ENCODE assay signal across 8 mouse cellular contexts in the genomic region with DNA sequence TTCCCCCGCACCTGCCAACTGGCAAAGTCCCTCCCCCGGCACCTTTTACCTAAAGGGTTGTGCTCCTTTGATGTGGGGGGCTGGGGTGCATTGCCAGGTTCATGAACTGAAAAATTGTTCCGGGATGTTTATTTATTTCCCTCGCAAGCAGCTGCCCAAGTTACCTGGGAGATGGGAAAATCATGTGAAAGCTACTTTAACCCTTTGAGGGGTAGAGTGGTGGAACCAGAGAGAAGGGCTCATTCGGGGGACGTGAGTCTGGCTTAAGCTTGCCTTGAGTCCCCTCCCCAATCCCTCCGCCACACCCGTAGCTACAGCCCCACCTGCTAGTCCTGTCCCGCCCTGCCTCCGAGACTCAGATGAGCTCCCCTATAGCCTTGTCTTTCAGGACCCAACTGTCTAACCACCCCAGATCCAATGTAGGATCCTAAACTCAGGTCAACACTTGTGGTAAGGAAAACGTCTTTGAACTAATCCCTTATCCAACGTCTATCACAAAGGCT. TPM values are rescaled to one million over a fixed set of nuclear protein-coding genes. Genes with fewer than 3 reads are reported as not detected.
DNase-seq lines count a peak whose midpoint lies in the region; ATAC-seq lines count a peak whose summit lies in the region.

No protein-coding gene starts in this region.

- peak overlapping the region; percentile 88 for H3K4me2 ChIP-seq in heart, embryonic 16.5 days (ENCODE audit: low read depth, low read length)
- H3K4me2 ChIP-seq in intestine, embryonic 16.5 days (ENCODE audit: low read depth, low read length): peak overlapping the region; percentile 81

- no peaks in the 10 kb centered on the region for H3K9me3 ChIP-seq in heart, embryonic 16.5 days (replicated peaks; ENCODE audit: control insufficient read depth, low read length)
- H3K9me3 ChIP-seq in intestine, embryonic 16.5 days (ENCODE audit: control insufficient read depth, low read length): no peaks in the 10 kb centered on the region

- peaks cover 30% of the 10 kb centered on the region for H3K4me1 ChIP-seq in heart, embryonic 16.5 days (ENCODE audit: control insufficient read depth, insufficient read depth, low read length)
- H3K4me1 ChIP-seq in intestine, embryonic 16.5 days (ENCODE audit: control insufficient read depth, insufficient read depth, low read length): peaks cover 33% of the 10 kb centered on the region

- H3K27ac ChIP-seq in heart, embryonic 16.5 days (ENCODE audit: low read length): peak overlapping the region; percentile 99
- H3K27ac ChIP-seq in intestine, embryonic 16.5 days (ENCODE audit: low read length): peak overlapping the region; percentile 94

- WGBS in heart, embryonic 16.5 days: 10% methylated on average over 12 of the region's 12 CpGs
- WGBS in intestine, embryonic 16.5 days: 4% methylated on average over 12 of the region's 12 CpGs

- H3K27me3 ChIP-seq in heart, embryonic 16.5 days (ENCODE audit: control insufficient read depth, insufficient read depth, low read length): no peaks in the 10 kb centered on the region
- H3K27me3 ChIP-seq in intestine, embryonic 16.5 days (replicated peaks; ENCODE audit: control insufficient read depth, insufficient read depth, low read length): no peaks in the 10 kb centered on the region

- H3K36me3 ChIP-seq in heart, embryonic 16.5 days (ENCODE audit: control insufficient read depth, insufficient read depth): no peaks in the 10 kb centered on the region
- no peaks in the 10 kb centered on the region for H3K36me3 ChIP-seq in intestine, embryonic 16.5 days (ENCODE audit: control insufficient read depth, insufficient read depth, low read length)

- intact Hi-C loops in heart, postnatal 36 days (cut with DNase I): no loop called here

- peak overlapping the region; percentile 94 for H3K4me3 ChIP-seq in heart, embryonic 16.5 days (ENCODE audit: low read length)
- H3K4me3 ChIP-seq in intestine, embryonic 16.5 days (ENCODE audit: low read length): peak overlapping the region; percentile 79

- DNase-seq in heart, postnatal 36 days: no peak
- peak; percentile 57 for DNase-seq in embryo, embryonic 9.5 days (ENCODE audit: extremely low spot score)
- peak; percentile 39 for DNase-seq in neural tube, embryonic 10.5 days (ENCODE audit: extremely low spot score, low spot score)
- DNase-seq in gastrocnemius, postnatal 10 days: no peak
- no peak for DNase-seq in testis, postnatal 14 days (ENCODE audit: low spot score)
- no peak for DNase-seq in ovary, postnatal 36 days (ENCODE audit: low spot score)

- ATAC-seq in heart, embryonic 16.5 days (replicated peaks; ENCODE audit: extremely low read depth, insufficient read depth, low FRiP score): no peak
- peak; percentile 19 for ATAC-seq in intestine, embryonic 16.5 days

- H3K9ac ChIP-seq in heart, embryonic 16.5 days (ENCODE audit: low read length): peak overlapping the region; percentile 98
- peak overlapping the region; percentile 90 for H3K9ac ChIP-seq in intestine, embryonic 16.5 days (ENCODE audit: low read depth, low read length)

RNA-seq across cellular contexts. Expression of a gene that starts 0.3 kb away (rescaled TPM):
- 39.0 and 47.1 TPM in 2 replicates for polyA plus RNA-seq in heart, embryonic 16.5 days (2015; fragmentation: Nextera tagmentation; extraction: Ambion mirVana)
- total RNA-seq in heart, postnatal 36 days (2021): 100 to 1,000 TPM; 207 TPM
- 17.1 and 18.8 TPM in 2 replicates for polyA plus RNA-seq in intestine, embryonic 16.5 days (2015; fragmentation: Nextera tagmentation; extraction: Ambion mirVana)
- total RNA-seq in gastrocnemius, postnatal 10 days (2021): 10 to 100 TPM; 39.9 to 45.3 TPM

RNA-seq across cellular contexts. Expression of a gene that starts 20.5 kb away (rescaled TPM):
- 8.2 and 10.5 TPM in 2 replicates for polyA plus RNA-seq in heart, embryonic 16.5 days (2015; fragmentation: Nextera tagmentation; extraction: Ambion mirVana)
- total RNA-seq in heart, postnatal 36 days (2021): 1 to 10 TPM; 3.3 to 4.0 TPM
- 20.3 and 22.8 TPM in 2 replicates for polyA plus RNA-seq in intestine, embryonic 16.5 days (2015; fragmentation: Nextera tagmentation; extraction: Ambion mirVana)
- total RNA-seq in gastrocnemius, postnatal 10 days (2021): 10 to 100 TPM; 12.0 to 15.4 TPM

RNA-seq across cellular contexts. Expression of a gene that starts 39.4 kb away (rescaled TPM):
- polyA plus RNA-seq in heart, embryonic 16.5 days (2015; fragmentation: Nextera tagmentation; extraction: Ambion mirVana): 0.64 TPM in 1 of 2 replicates, not detected in the other
- total RNA-seq in heart, postnatal 36 days (2021): 1 to 10 TPM; 1.6 TPM
- 0.43 TPM in 1 of 2 replicates, not detected in the other for polyA plus RNA-seq in intestine, embryonic 16.5 days (2015; fragmentation: Nextera tagmentation; extraction: Ambion mirVana)
- not detected for total RNA-seq in gastrocnemius, postnatal 10 days (2021)

RNA-seq across cellular contexts. Expression of a gene that starts 39.5 kb away (rescaled TPM):
- 36.4 and 41.2 TPM in 2 replicates for polyA plus RNA-seq in heart, embryonic 16.5 days (2015; fragmentation: Nextera tagmentation; extraction: Ambion mirVana)
- 10 to 100 TPM; 27.6 to 32.1 TPM for total RNA-seq in heart, postnatal 36 days (2021)
- 41.2 and 43.7 TPM in 2 replicates for polyA plus RNA-seq in intestine, embryonic 16.5 days (2015; fragmentation: Nextera tagmentation; extraction: Ambion mirVana)
- 10 to 100 TPM; 21.7 to 30.4 TPM for total RNA-seq in gastrocnemius, postnatal 10 days (2021)

RNA-seq across cellular contexts. Expression of a gene that starts 52.5 kb away (rescaled TPM):
- polyA plus RNA-seq in heart, embryonic 16.5 days (2015; fragmentation: Nextera tagmentation; extraction: Ambion mirVana): 15.2 and 18.3 TPM in 2 replicates
- 10 to 100 TPM; 51.5 to 65.1 TPM for total RNA-seq in heart, postnatal 36 days (2021)
- 15.6 and 17.6 TPM in 2 replicates for polyA plus RNA-seq in intestine, embryonic 16.5 days (2015; fragmentation: Nextera tagmentation; extraction: Ambion mirVana)
- total RNA-seq in gastrocnemius, postnatal 10 days (2021): 10 to 100 TPM; 53.6 to 57.6 TPM

Comparison
In these comparisons a context has a peak if more than half of its experiments do, and no peak if none do; other contexts are left out.
1. DNase-seq: peak in embryo, embryonic 9.5 days (single experiment) and neural tube, embryonic 10.5 days (single experiment); none in heart, postnatal 36 days (0 of 2), gastrocnemius, postnatal 10 days (single experiment), testis, postnatal 14 days (single experiment) and ovary, postnatal 36 days (single experiment).
2. RNA of a gene that starts 0.3 kb away (total RNA-seq): 207 TPM in heart, postnatal 36 days; 39.9 to 45.3 TPM in gastrocnemius, postnatal 10 days; every median in the first group is over 4 times any median in the second.